In the genomic region with DNA sequence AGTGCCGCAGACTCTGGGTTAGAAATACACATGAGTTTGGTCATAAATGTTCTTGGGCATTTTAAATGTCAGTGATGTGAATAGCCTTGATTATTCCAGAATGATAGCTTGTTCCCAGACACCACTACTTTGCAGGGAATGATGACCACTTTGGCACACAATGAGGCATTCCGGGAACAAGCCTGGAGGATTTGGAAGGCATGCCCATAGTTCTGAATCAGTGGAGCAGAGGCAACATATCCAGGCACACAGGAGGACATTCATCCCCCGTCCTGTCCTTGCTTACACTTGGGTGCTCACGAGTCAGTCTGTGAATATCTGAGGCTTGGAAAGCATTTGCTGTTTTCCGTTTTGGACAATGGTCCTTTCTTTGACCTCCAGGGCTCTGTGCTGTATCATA, we compare ENCODE assay signal across 14 mouse cellular contexts.
DNase-seq lines count a peak whose midpoint lies in the region; ATAC-seq and TF ChIP-seq lines count a peak whose summit lies in the region.
"Had no signal": no experiment of that assay in that cellular context is flagged by ENCODE, and none has a peak within 500 bp of the region (broad histone marks: within the 10 kb centered on the region; RNA-seq: fewer than 3 reads in every experiment).

No protein-coding gene starts in this region.

- WGBS in heart, adult 2 months = 33% methylated on average over 5 of the region's 5 CpGs
- WGBS in heart, embryonic 11.5 days (ENCODE audit: insufficient replicate concordance) = 55% methylated on average over 5 of the region's 5 CpGs
- 37% methylated on average over 5 of the region's 5 CpGs for WGBS in midbrain, embryonic 10.5 days
- WGBS in midbrain, embryonic 16.5 days = 33% methylated on average over 5 of the region's 5 CpGs

- no peaks in the 10 kb centered on the region for H3K9me3 ChIP-seq in heart, embryonic 11.5 days (replicated peaks; ENCODE audit: control insufficient read depth, low read length)
- no peaks in the 10 kb centered on the region for H3K9me3 ChIP-seq in midbrain, embryonic 10.5 days (replicated peaks)
- no peaks in the 10 kb centered on the region for H3K9me3 ChIP-seq in midbrain, embryonic 16.5 days (replicated peaks; ENCODE audit: control insufficient read depth, low read length, poor library complexity, severe bottlenecking)
- H3K9me3 ChIP-seq: kidney, embryonic 15.5 days; megakaryocyte, embryonic 14.5 days; stomach, embryonic 15.5 days had no signal

- ATAC-seq in heart, embryonic 11.5 days (replicated peaks; ENCODE audit: insufficient number of reproducible peaks, low FRiP score, low TSS enrichment) = no peak
- no peak for ATAC-seq in midbrain, embryonic 16.5 days

- H3K4me1 ChIP-seq in heart, adult 2 months (ENCODE audit: control insufficient read depth, insufficient read depth, low read length) = peaks cover 3% of the 10 kb centered on the region
- no peaks in the 10 kb centered on the region for H3K4me1 ChIP-seq in heart, embryonic 11.5 days (ENCODE audit: control insufficient read depth, insufficient read depth, low read length)
- peaks cover 16% of the 10 kb centered on the region for H3K4me1 ChIP-seq in midbrain, embryonic 10.5 days
- H3K4me1 ChIP-seq in midbrain, embryonic 16.5 days (ENCODE audit: control insufficient read depth, insufficient read depth, low read length) = no peaks in the 10 kb centered on the region
- H3K4me1 ChIP-seq: stomach, embryonic 15.5 days had no signal

- no peaks in the 10 kb centered on the region; the same call in 1 of the 2 replicates for H3K36me3 ChIP-seq in heart, adult 2 months (ENCODE audit: control insufficient read depth, insufficient read depth, low read length)
- no peaks in the 10 kb centered on the region for H3K36me3 ChIP-seq in heart, embryonic 11.5 days (ENCODE audit: control insufficient read depth, insufficient read depth, low read length)
- no peaks in the 10 kb centered on the region for H3K36me3 ChIP-seq in midbrain, embryonic 10.5 days
- H3K36me3 ChIP-seq in midbrain, embryonic 16.5 days (ENCODE audit: control insufficient read depth, insufficient read depth, low read length) = no peaks in the 10 kb centered on the region
- H3K36me3 ChIP-seq: kidney, embryonic 15.5 days; stomach, embryonic 15.5 days had no signal

- peak overlapping the region; percentile 36 for H3K27ac ChIP-seq in heart, adult 2 months
- H3K27ac ChIP-seq in heart, embryonic 11.5 days (ENCODE audit: low read depth, low read length) = no peak overlapping the region
- peak overlapping the region; percentile 28; the same call in 1 of the 2 replicates for H3K27ac ChIP-seq in midbrain, embryonic 10.5 days (replicated peaks)
- no peak overlapping the region for H3K27ac ChIP-seq in midbrain, embryonic 16.5 days (ENCODE audit: low read length)
- H3K27ac ChIP-seq: kidney, embryonic 15.5 days; stomach, embryonic 15.5 days had no signal

- intact Hi-C loops in heart, adult 2 months (cut with DNase I) = no loop called here

- TF ChIP-seq EP300 in heart, adult 2 months (IDR thresholded peaks at IDR 0.05; ENCODE audit: insufficient read depth, low read depth, low read length) = 0 out of 2 replicates have a peak, but pooled peaks have one; percentile 51

- DNase-seq in heart, adult 2 months = peak; percentile 37 to 45
- no peak for DNase-seq in midbrain, embryonic 10.5 days (ENCODE audit: low spot score)
- DNase-seq in fibroblast of lung, adult 2 months (ENCODE audit: low read depth) = peak; percentile 62
- DNase-seq in lung, postnatal 14 days = peak; percentile 37
- DNase-seq in layer of hippocampus, postnatal 36 days = no peak
- no peak for DNase-seq in layer of hippocampus, adult 8-10 months (ENCODE audit: low spot score in 2 of 2)
- DNase-seq: liver; right cerebral cortex, postnatal 25 days had no signal

- H3K27me3 ChIP-seq in heart, adult 2 months (ENCODE audit: control insufficient read depth, insufficient read depth, low read length) = no peaks in the 10 kb centered on the region
- H3K27me3 ChIP-seq in heart, embryonic 11.5 days (ENCODE audit: control insufficient read depth, insufficient read depth, low read length) = no peaks in the 10 kb centered on the region
- H3K27me3 ChIP-seq in midbrain, embryonic 10.5 days (ENCODE audit: low read depth, poor library complexity, severe bottlenecking) = no peaks in the 10 kb centered on the region
- H3K27me3 ChIP-seq in midbrain, embryonic 16.5 days (ENCODE audit: control insufficient read depth, insufficient read depth, low read depth, low read length) = no peaks in the 10 kb centered on the region
- H3K27me3 ChIP-seq: kidney, embryonic 15.5 days; stomach, embryonic 15.5 days had no signal

- H3K4me3 ChIP-seq in heart, adult 2 months = no peak overlapping the region
- H3K4me3 ChIP-seq in heart, embryonic 11.5 days (ENCODE audit: low read depth, low read length) = no peak overlapping the region
- no peak overlapping the region for H3K4me3 ChIP-seq in midbrain, embryonic 10.5 days
- no peak overlapping the region for H3K4me3 ChIP-seq in midbrain, embryonic 16.5 days (ENCODE audit: low read depth, low read length)
- H3K4me3 ChIP-seq: erythroblast, embryonic 14.5 days; kidney, embryonic 15.5 days; megakaryocyte, embryonic 14.5 days; stomach, embryonic 15.5 days had no signal

- H3K79me2 ChIP-seq in heart, adult 2 months (replicated peaks; ENCODE audit: control insufficient read depth, insufficient read depth, low read length) = no peaks in the 10 kb centered on the region

- no peak overlapping the region for H3K4me2 ChIP-seq in heart, embryonic 11.5 days
- no peak overlapping the region for H3K4me2 ChIP-seq in midbrain, embryonic 16.5 days (ENCODE audit: low read length)
- H3K4me2 ChIP-seq: kidney, embryonic 15.5 days; stomach, embryonic 15.5 days had no signal

- no peak for TF ChIP-seq POLR2A in heart, adult 2 months (IDR thresholded peaks at IDR 0.05; ENCODE audit: insufficient read depth, low read depth, low read length)

- TF ChIP-seq CTCF in heart, adult 2 months (IDR thresholded peaks at IDR 0.05) = no peak

- no peak overlapping the region for H3K9ac ChIP-seq in heart, adult 2 months (ENCODE audit: low read depth, low read length)
- no peak overlapping the region for H3K9ac ChIP-seq in heart, embryonic 11.5 days (ENCODE audit: low read depth, low read length)
- H3K9ac ChIP-seq in midbrain, embryonic 16.5 days (ENCODE audit: low read depth, low read length) = no peak overlapping the region
- H3K9ac ChIP-seq: kidney, embryonic 15.5 days; stomach, embryonic 15.5 days had no signal

Comparison
In these comparisons a context has a peak if more than half of its experiments do, and no peak if none do; other contexts are left out.
1. H3K27ac ChIP-seq: peak in heart, adult 2 months (single experiment) and midbrain, embryonic 10.5 days (single experiment); none in heart, embryonic 11.5 days (single experiment) and midbrain, embryonic 16.5 days (single experiment).
2. DNase-seq: peak in heart, adult 2 months (2 of 2), fibroblast of lung, adult 2 months (single experiment) and lung, postnatal 14 days (single experiment); none in midbrain, embryonic 10.5 days (single experiment), layer of hippocampus, postnatal 36 days (0 of 2) and layer of hippocampus, adult 8-10 months (0 of 2).